Mouse (Mus musculus) liver, adult 2 months (tissue): Measurements from ENCODE around the gene 4930564D02Rik. TPM values are rescaled to one million over a fixed set of nuclear protein-coding genes. Genes with fewer than 3 reads are reported as not detected.

Experiments
- DNase-seq: peaks from one replicate; pipeline ENCODE4 v3.0.0-alpha.2; 2011; ENCODE audit warnings: low read depth, low spot score; ENCODE audit errors: extremely low read depth
- H3K27ac ChIP-seq: fragments of 200-500 bp; replicated peaks from 2 replicates; pipeline ENCODE4 v1.5.1; 2012; ENCODE audit warnings: low read depth, mild to moderate bottlenecking, control low read depth, inconsistent platforms, low read length; ENCODE audit not compliant: insufficient read depth
- H3K27me3 ChIP-seq: fragments of 200-500 bp; 2 replicates; pipeline ENCODE4 v1.6.1; 2012; ENCODE audit warnings: mild to moderate bottlenecking, moderate library complexity, low read length, inconsistent platforms; ENCODE audit not compliant: control insufficient read depth, insufficient read depth
- H3K36me3 ChIP-seq: fragments of 200-500 bp; 2 replicates; pipeline ENCODE4 v1.6.1; 2012; ENCODE audit warnings: low read length, inconsistent platforms; ENCODE audit not compliant: control insufficient read depth, insufficient read depth
- H3K4me1 ChIP-seq: fragments of 200-500 bp; 2 replicates; pipeline ENCODE4 v1.6.1; 2011; ENCODE audit warnings: low read length; ENCODE audit not compliant: control insufficient read depth, insufficient read depth
- H3K4me3 ChIP-seq: fragments of 200-500 bp; 2 replicates; pipeline ENCODE4 v1.5.1; 2011; ENCODE audit warnings: low read depth, mild to moderate bottlenecking, control low read depth, low read length, moderate library complexity; ENCODE audit not compliant: insufficient read depth
- H3K79me2 ChIP-seq: fragments of 200-500 bp; 2 replicates; pipeline ENCODE4 v1.6.1; 2012; ENCODE audit warnings: inconsistent platforms, mild to moderate bottlenecking, low read length, moderate library complexity; ENCODE audit not compliant: control insufficient read depth, insufficient read depth
- H3K9ac ChIP-seq: fragments of 200-500 bp; 2 replicates; pipeline ENCODE4 v1.6.1; 2012; ENCODE audit warnings: low read depth, mild to moderate bottlenecking, control low read depth, inconsistent platforms, low read length
- CTCF ChIP-seq: fragments of 200-500 bp; IDR thresholded peaks from 2 replicates; pipeline ENCODE4 v1.5.1; 2011; ENCODE audit warnings: low read depth, low read length, control low read depth
- POLR2A ChIP-seq: fragments of 200-500 bp; IDR thresholded peaks from 2 replicates; pipeline ENCODE4 v1.6.1; 2011; ENCODE audit warnings: low read length, control low read depth; ENCODE audit not compliant: insufficient read depth; ENCODE audit errors: extremely low read depth
- WGBS: fragments of 180-500 bp; shearing (Covaris S2); methylation state at CpG from one replicate; pipeline ENCODE4 v1.1.7; 2018; 5-methylcytosine and 5-hydroxymethylcytosine counted together
- polyA plus RNA-seq: library from polyadenylated mRNA; depleted of rRNA; stranded (reverse); fragments of >200 nt; gene quantifications from 2 replicates; pipeline ENCODE4 v1.2.3, GENCODE M21; 2012
- total RNA-seq: library from RNA; depleted of rRNA; stranded (reverse); fragments of >200 nt; gene quantifications from 2 replicates; pipeline ENCODE4 v1.2.3, GENCODE M21; 2014

4930564D02Rik gene
- total and polyA plus RNA-seq, 2 experiments: not detected

GRCm38 (mm10) chr3:105043746-105044145 lies 22.9 kb upstream of the 4930564D02Rik start:
- no peak for TF ChIP-seq CTCF
- TF ChIP-seq POLR2A: no peak
- no peaks in the 10 kb centered on the region for H3K36me3 ChIP-seq
- H3K27me3 ChIP-seq: no peaks in the 10 kb centered on the region
- 85% methylated on average over 5 of the region's 5 CpGs for WGBS
- no peak overlapping the region for H3K27ac ChIP-seq
- no peak for DNase-seq
- no peak overlapping the region for H3K4me3 ChIP-seq
- no peaks in the 10 kb centered on the region for H3K4me1 ChIP-seq
- peaks cover 8% of the 10 kb centered on the region; the same call in 1 of the 2 replicates for H3K79me2 ChIP-seq
- H3K9ac ChIP-seq: no peak overlapping the region

DNA sequence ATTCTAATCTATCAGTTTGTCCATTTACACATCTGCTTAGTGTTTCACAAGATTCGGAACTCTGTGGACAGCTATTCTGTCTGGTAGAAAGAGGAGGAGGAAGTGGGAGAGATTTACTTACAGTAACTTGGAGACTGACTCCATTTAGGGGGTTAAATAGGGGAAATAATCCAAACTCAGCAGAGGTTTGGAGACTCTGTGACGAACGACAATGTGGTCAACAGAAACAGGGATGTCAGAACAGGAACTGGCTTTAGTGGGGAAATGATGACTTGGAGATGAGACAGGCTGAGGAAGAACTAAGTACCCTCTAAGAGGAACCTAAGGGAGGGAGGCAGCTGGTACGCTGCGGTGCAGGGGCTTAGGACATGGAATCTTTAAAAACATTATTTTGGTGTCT lies 19.8 kb upstream of the 4930564D02Rik start:
- no peak overlapping the region for H3K9ac ChIP-seq
- 0 out of 2 replicates have a peak, but pooled peaks cover 2% of the 10 kb centered on the region for H3K4me1 ChIP-seq
- H3K36me3 ChIP-seq: no peaks in the 10 kb centered on the region
- 0 out of 2 replicates have a peak overlapping the region, but pooled peaks have one; percentile 54 for H3K27ac ChIP-seq
- no peak for TF ChIP-seq POLR2A
- 67% methylated on average over 5 of the region's 5 CpGs for WGBS
- H3K4me3 ChIP-seq: no peak overlapping the region
- no peaks in the 10 kb centered on the region for H3K27me3 ChIP-seq
- peak; percentile 58 for DNase-seq
- peaks cover 7% of the 10 kb centered on the region; the same call in 1 of the 2 replicates for H3K79me2 ChIP-seq

- H3K27me3 ChIP-seq: no peaks in the 10 kb centered on the region
- DNase-seq: peak; percentile 23
- H3K9ac ChIP-seq: 0 out of 2 replicates have a peak overlapping the region, but pooled peaks have one; percentile 18
- H3K4me1 ChIP-seq: 0 out of 2 replicates have a peak, but pooled peaks cover 2% of the 10 kb centered on the region
- peak overlapping the region; percentile 54; the same call in 1 of the 2 replicates for H3K27ac ChIP-seq
- H3K4me3 ChIP-seq: no peak overlapping the region
- no peaks in the 10 kb centered on the region for H3K36me3 ChIP-seq
- WGBS: 52% methylated on average over 8 of the region's 8 CpGs
- TF ChIP-seq CTCF: no peak
- no peak for TF ChIP-seq POLR2A
- peaks cover 10% of the 10 kb centered on the region; the same call in 1 of the 2 replicates for H3K79me2 ChIP-seq
Measured at GRCm38 (mm10) chr3:105047616-105048015, 19.0 kb upstream of the 4930564D02Rik start.

DNA sequence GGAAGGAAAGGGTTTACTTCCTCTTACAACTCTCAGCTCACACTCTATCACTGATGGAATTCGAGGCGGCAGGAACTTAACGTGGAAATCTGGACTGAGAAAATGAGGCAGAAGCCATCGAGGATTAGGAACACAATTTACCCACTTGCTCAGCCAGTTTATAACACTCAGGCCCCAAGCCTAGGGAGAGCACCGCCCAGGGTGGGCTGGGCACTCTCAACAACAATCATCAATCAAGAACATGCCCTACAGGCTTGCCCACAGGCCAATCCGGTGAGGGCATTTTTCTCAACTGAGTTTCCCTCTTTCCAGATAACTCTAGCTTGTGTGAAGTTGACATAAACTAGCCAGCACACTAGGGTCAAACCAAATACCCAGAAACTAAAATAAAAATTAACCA lies 16.8 kb upstream of the 4930564D02Rik start:
- no peak overlapping the region for H3K9ac ChIP-seq
- TF ChIP-seq CTCF: no peak
- TF ChIP-seq POLR2A: no peak
- peaks cover 4% of the 10 kb centered on the region; the same call in 1 of the 2 replicates for H3K4me1 ChIP-seq
- peaks cover 11% of the 10 kb centered on the region; the same call in 1 of the 2 replicates for H3K79me2 ChIP-seq
- no peak overlapping the region for H3K4me3 ChIP-seq
- no peak overlapping the region for H3K27ac ChIP-seq
- no peak for DNase-seq
- H3K36me3 ChIP-seq: no peaks in the 10 kb centered on the region
- 76% methylated on average over 6 of the region's 6 CpGs for WGBS
- H3K27me3 ChIP-seq: no peaks in the 10 kb centered on the region

DNA sequence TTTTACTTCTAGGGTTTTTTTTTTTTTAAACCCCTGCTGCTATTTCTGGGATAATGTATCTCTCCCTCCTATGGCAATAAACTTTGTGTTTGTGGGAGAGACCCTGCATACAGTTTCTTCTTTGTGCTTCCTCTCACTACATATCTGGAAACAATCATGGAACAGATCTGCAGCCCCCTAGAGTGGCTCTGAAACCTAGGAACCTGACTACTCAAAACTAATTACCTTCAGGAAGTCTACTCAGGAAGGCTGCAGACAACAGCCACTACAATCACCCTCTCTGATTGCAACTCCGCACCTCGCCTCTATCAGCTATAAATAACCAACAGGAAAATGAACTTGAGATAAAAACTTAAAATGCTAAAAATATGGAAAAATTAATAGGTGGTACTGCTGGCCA lies 15.5 kb upstream of the 4930564D02Rik start:
- Histone ChIP-seq H3K27ac (no peak overlapping the region), H3K79me2 (peaks cover 11% of the 10 kb centered on the region; the same call in 1 of the 2 replicates), H3K9ac (no peak overlapping the region), H3K4me3 (no peak overlapping the region), H3K27me3 (no peaks in the 10 kb centered on the region), H3K4me1 (peaks cover 4% of the 10 kb centered on the region; the same call in 1 of the 2 replicates), H3K36me3 (no peaks in the 10 kb centered on the region)
- no peak for DNase-seq
- TF ChIP-seq CTCF (no peak), POLR2A (no peak)
- WGBS: 71% methylated on average over 2 of the region's 2 CpGs

GRCm38 (mm10) chr3:105052171-105052936 lies 14.3 kb upstream of the 4930564D02Rik start:
- peaks cover 4% of the 10 kb centered on the region; the same call in 1 of the 2 replicates for H3K4me1 ChIP-seq
- no peak for DNase-seq
- peak overlapping the region; percentile 55 for H3K27ac ChIP-seq
- TF ChIP-seq POLR2A: no peak
- no peak for TF ChIP-seq CTCF
- H3K79me2 ChIP-seq: peaks cover 11% of the 10 kb centered on the region; the same call in 1 of the 2 replicates
- WGBS: under 1% methylated on average over 37 of the region's 37 CpGs
- no peaks in the 10 kb centered on the region for H3K27me3 ChIP-seq
- peak overlapping the region; percentile 93 for H3K4me3 ChIP-seq
- H3K36me3 ChIP-seq: no peaks in the 10 kb centered on the region
- H3K9ac ChIP-seq: peak overlapping the region; percentile 78
